Mouse (Mus musculus): ENCODE measurements around the gene Baiap2.

DNA sequence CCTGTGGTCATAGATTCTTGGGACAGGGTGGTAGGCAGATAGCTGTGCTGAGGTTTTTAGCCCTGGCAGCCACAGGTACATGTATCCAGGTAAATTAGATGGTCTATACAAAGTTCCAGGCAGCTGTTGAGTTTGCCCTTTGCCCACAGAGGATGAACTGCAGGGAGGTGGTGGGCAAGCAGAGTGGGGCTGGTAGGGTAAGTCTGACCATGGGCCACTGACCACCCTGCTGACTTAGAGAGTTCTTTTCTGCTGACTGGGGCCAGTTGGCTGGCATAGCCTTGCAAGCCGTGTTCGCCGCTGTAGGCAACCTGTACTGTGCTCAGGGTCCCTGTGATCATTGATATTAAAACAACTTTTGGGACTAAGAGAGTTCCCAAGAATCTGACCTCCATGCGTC, 36.1 kb downstream of the Baiap2 start:
- no peak for TF ChIP-seq POLR2A (IDR thresholded peaks at IDR 0.05; ENCODE audit: insufficient read depth, low read depth, low read length)
- TF ChIP-seq CTCF (IDR thresholded peaks at IDR 0.05), result no peak

All from heart, adult 2 months (tissue).